Mouse (Mus musculus): ENCODE data around the gene Meis3. TPM values are rescaled to one million over a fixed set of nuclear protein-coding genes. Genes with fewer than 3 reads are reported as not detected.

Meis3 gene
- 10 to 100 TPM in 2 of 3 experiments, 1 to 10 TPM in 1; 8.6 to 23.2 (median 20.8) TPM for polyA plus RNA-seq (2017; shearing (Covaris generic))

GRCm38 (mm10) chr7:16174597-16175541 is at the start of gene Meis3:
Gene Meis3 (plus strand): TSS chr7:16175090.
- peak; percentile 83 for ATAC-seq

- no peak for ATAC-seq
These were observed 49.1 kb upstream of the Meis3 start for GRCm38 (mm10) chr7:16125829-16126228.

GRCm38 (mm10) chr7:16128344-16128743 is 46.5 kb upstream of the Meis3 start:
- no peak for ATAC-seq

GRCm38 (mm10) chr7:16128899-16129298 is 46.0 kb upstream of the Meis3 start:
- no peak for ATAC-seq

- ATAC-seq = no peak
These were observed 45.5 kb upstream of the Meis3 start, which contains the start of gene Slc8a2 for GRCm38 (mm10) chr7:16129421-16129845. Gene Slc8a2 (plus strand): TSS chr7:16129826.

- no peak for ATAC-seq
These were observed 44.8 kb upstream of the Meis3 start for GRCm38 (mm10) chr7:16129846-16130691.

- no peak for ATAC-seq
These were observed 43.8 kb upstream of the Meis3 start for GRCm38 (mm10) chr7:16130956-16131634.

GRCm38 (mm10) chr7:16132161-16132581 is 42.7 kb upstream of the Meis3 start:
- ATAC-seq = no peak

GRCm38 (mm10) chr7:16132926-16133325 is 42.0 kb upstream of the Meis3 start:
- no peak for ATAC-seq

- ATAC-seq = no peak
These were observed 41.2 kb upstream of the Meis3 start for GRCm38 (mm10) chr7:16133691-16134090.

- ATAC-seq = no peak
These were observed 39.9 kb upstream of the Meis3 start for GRCm38 (mm10) chr7:16134951-16135392.

- ATAC-seq = no peak
These were observed 28.1 kb upstream of the Meis3 start for GRCm38 (mm10) chr7:16146489-16147410.

- no peak for ATAC-seq
These were observed 27.2 kb upstream of the Meis3 start for GRCm38 (mm10) chr7:16147643-16148042.

GRCm38 (mm10) chr7:16149241-16149640 is 25.6 kb upstream of the Meis3 start:
- ATAC-seq = no peak

GRCm38 (mm10) chr7:16150191-16151145 is 24.4 kb upstream of the Meis3 start:
- no peak for ATAC-seq

GRCm38 (mm10) chr7:16153522-16153921 is 21.4 kb upstream of the Meis3 start:
- ATAC-seq = peak; percentile 74

GRCm38 (mm10) chr7:16155132-16155872 is 19.6 kb upstream of the Meis3 start:
- ATAC-seq = no peak

GRCm38 (mm10) chr7:16156105-16156714 is 18.7 kb upstream of the Meis3 start:
- no peak for ATAC-seq

GRCm38 (mm10) chr7:16158735-16159134 is 16.2 kb upstream of the Meis3 start:
- ATAC-seq = no peak

Measured in inflammation-experienced regulatory T-cells, adult 6 months (primary cell).